Mouse (Mus musculus) ES-Bruce4 (cell line): Measurements from ENCODE around the gene Skp2.

Experiments
- CTCF ChIP-seq: IDR thresholded peaks from one replicate; pipeline ENCODE4 v1.8.1; 2011; ENCODE audit warnings: low read depth, low read length
- EP300 ChIP-seq: IDR thresholded peaks from 2 replicates; pipeline ENCODE4 v1.6.1; 2011; ENCODE audit warnings: low read depth, low read length; ENCODE audit not compliant: insufficient read depth

- no peak for TF ChIP-seq CTCF
- TF ChIP-seq EP300 = no peak
These were observed 73.9 kb downstream of the Skp2 start for GRCm38 (mm10) chr15:9081294-9081693.
